Mouse (Mus musculus) neural tube, embryonic 15.5 days (tissue): ENCODE data around the gene Rarb. TPM values are rescaled to one million over a fixed set of nuclear protein-coding genes. Genes with fewer than 3 reads are reported as not detected.

ENCODE experiments used
- ATAC-seq: fragments of 200-750 bp; cut with Nextera tagmentation; 2 replicates; pipeline ENCODE4 v1.8.0; 2017; ENCODE audit warnings: mild to moderate bottlenecking, moderate TSS enrichment, moderate library complexity; ENCODE audit not compliant: low FRiP score
- H3K27ac ChIP-seq: fragments of 300-500 bp; sonication (generic); replicated peaks from 2 replicates; pipeline ENCODE4 v1.5.1; 2015; ENCODE audit warnings: mild to moderate bottlenecking, inconsistent platforms
- H3K27me3 ChIP-seq: fragments of 300-500 bp; sonication (generic); replicated peaks from 2 replicates; pipeline ENCODE4 v1.6.1; 2015; ENCODE audit warnings: inconsistent platforms
- H3K36me3 ChIP-seq: fragments of 300-500 bp; sonication (generic); 2 replicates; pipeline ENCODE4 v1.6.1; 2015; ENCODE audit warnings: inconsistent platforms
- H3K4me1 ChIP-seq: fragments of 300-500 bp; sonication (generic); 2 replicates; pipeline ENCODE4 v1.6.1; 2015; ENCODE audit warnings: inconsistent platforms
- H3K4me2 ChIP-seq: fragments of 300-500 bp; sonication (generic); 2 replicates; pipeline ENCODE4 v1.6.1; 2015; ENCODE audit warnings: inconsistent platforms, mild to moderate bottlenecking, moderate library complexity
- H3K4me3 ChIP-seq: fragments of 300-500 bp; sonication (generic); replicated peaks from 2 replicates; pipeline ENCODE4 v1.5.1; 2015; ENCODE audit warnings: mild to moderate bottlenecking, inconsistent platforms
- H3K9ac ChIP-seq: fragments of 300-500 bp; sonication (generic); replicated peaks from 2 replicates; pipeline ENCODE4 v1.6.1; 2015; ENCODE audit warnings: mild to moderate bottlenecking, inconsistent platforms
- H3K9me3 ChIP-seq: fragments of 300-500 bp; sonication (generic); replicated peaks from 2 replicates; pipeline ENCODE4 v1.6.1; 2016; ENCODE audit warnings: inconsistent platforms
- WGBS: fragments of 180-500 bp; shearing (Covaris S2); methylation state at CpG from one replicate; pipeline ENCODE4 v1.1.7; 2015; ENCODE audit warnings: mixed read lengths; 5-methylcytosine and 5-hydroxymethylcytosine counted together
- polyA plus RNA-seq: library from polyadenylated mRNA; unstranded; fragments of >200 nt; fragmentation: Nextera tagmentation; extraction: Ambion mirVana; gene quantifications from 2 replicates; pipeline ENCODE4 v1.2.1, GENCODE M21; 2015

The Rarb gene
- polyA plus RNA-seq, 1 experiment from 2014 or later = 25.2 TPM

GRCm38 (mm10) chr14:16639153-16639943 lies 179.6 kb downstream of the Rarb start:
- Histone ChIP-seq H3K9ac (no peak overlapping the region), H3K4me1 (no peaks in the 10 kb centered on the region), H3K9me3 (0 out of 2 replicates have a peak, but pooled peaks cover 11% of the 10 kb centered on the region), H3K4me3 (no peak overlapping the region), H3K27ac (no peak overlapping the region), H3K36me3 (no peaks in the 10 kb centered on the region), H3K27me3 (no peaks in the 10 kb centered on the region), H3K4me2 (no peak overlapping the region)
- WGBS = 79% methylated on average over 19 of the region's 19 CpGs
- ATAC-seq = no peak

GRCm38 (mm10) chr14:16613975-16614374 lies 205.0 kb downstream of the Rarb start:
- Histone ChIP-seq H3K36me3 (no peaks in the 10 kb centered on the region), H3K9me3 (no peaks in the 10 kb centered on the region), H3K27ac (no peak overlapping the region), H3K9ac (no peak overlapping the region), H3K27me3 (no peaks in the 10 kb centered on the region), H3K4me2 (no peak overlapping the region), H3K4me3 (no peak overlapping the region), H3K4me1 (no peaks in the 10 kb centered on the region)
- ATAC-seq = no peak

GRCm38 (mm10) chr14:16605480-16605879 lies 213.5 kb downstream of the Rarb start:
- Histone ChIP-seq H3K9me3 (no peaks in the 10 kb centered on the region), H3K4me2 (no peak overlapping the region), H3K4me1 (0 out of 2 replicates have a peak, but pooled peaks cover 5% of the 10 kb centered on the region), H3K4me3 (no peak overlapping the region), H3K9ac (no peak overlapping the region), H3K36me3 (no peaks in the 10 kb centered on the region), H3K27ac (no peak overlapping the region), H3K27me3 (no peaks in the 10 kb centered on the region)
- peak; percentile 42; the same call in 1 of the 2 replicates for ATAC-seq

- no peak overlapping the region for H3K4me3 ChIP-seq
- H3K4me2 ChIP-seq = no peak overlapping the region
- no peak overlapping the region for H3K27ac ChIP-seq
- no peaks in the 10 kb centered on the region for H3K27me3 ChIP-seq
- H3K36me3 ChIP-seq = no peaks in the 10 kb centered on the region
- H3K4me1 ChIP-seq = 0 out of 2 replicates have a peak, but pooled peaks cover 5% of the 10 kb centered on the region
- H3K9me3 ChIP-seq = no peaks in the 10 kb centered on the region
- 0 out of 2 replicates have a peak, but pooled peaks have one; percentile 39 for ATAC-seq
- H3K9ac ChIP-seq = no peak overlapping the region
- WGBS = 15% methylated on average over 8 of the region's 8 CpGs
These were observed 214.4 kb downstream of the Rarb start for GRCm38 (mm10) chr14:16604469-16605064.

- H3K9ac ChIP-seq = no peak overlapping the region
- H3K27ac ChIP-seq = no peak overlapping the region
- no peak overlapping the region for H3K4me2 ChIP-seq
- no peaks in the 10 kb centered on the region for H3K36me3 ChIP-seq
- ATAC-seq = no peak
- 26% methylated on average over 5 of the region's 5 CpGs for WGBS
- H3K4me3 ChIP-seq = no peak overlapping the region
- no peaks in the 10 kb centered on the region for H3K9me3 ChIP-seq
- no peaks in the 10 kb centered on the region for H3K27me3 ChIP-seq
- peaks cover 12% of the 10 kb centered on the region for H3K4me1 ChIP-seq
These were observed 215.8 kb downstream of the Rarb start for GRCm38 (mm10) chr14:16603040-16603590.

GRCm38 (mm10) chr14:16599224-16599623 lies 219.7 kb downstream of the Rarb start:
- no peak for ATAC-seq
- no peak overlapping the region for H3K4me2 ChIP-seq
- WGBS = 53% methylated on average over 7 of the region's 7 CpGs
- H3K9me3 ChIP-seq = no peaks in the 10 kb centered on the region
- no peak overlapping the region for H3K27ac ChIP-seq
- H3K9ac ChIP-seq = no peak overlapping the region
- H3K4me1 ChIP-seq = peaks cover 10% of the 10 kb centered on the region
- no peaks in the 10 kb centered on the region for H3K27me3 ChIP-seq
- no peak overlapping the region for H3K4me3 ChIP-seq
- no peaks in the 10 kb centered on the region for H3K36me3 ChIP-seq

- no peaks in the 10 kb centered on the region for H3K36me3 ChIP-seq
- no peak overlapping the region for H3K4me2 ChIP-seq
- H3K9me3 ChIP-seq = no peaks in the 10 kb centered on the region
- no peaks in the 10 kb centered on the region for H3K27me3 ChIP-seq
- no peak overlapping the region for H3K4me3 ChIP-seq
- H3K4me1 ChIP-seq = peaks cover 10% of the 10 kb centered on the region
- no peak overlapping the region for H3K27ac ChIP-seq
- WGBS = 34% methylated on average over 4 of the region's 4 CpGs
- H3K9ac ChIP-seq = no peak overlapping the region
- no peak; the same call in 1 of the 2 replicates for ATAC-seq
These were observed 220.9 kb downstream of the Rarb start for GRCm38 (mm10) chr14:16598074-16598501.

- 72% methylated on average over 4 of the region's 4 CpGs for WGBS
- no peak; the same call in 1 of the 2 replicates for ATAC-seq
- H3K36me3 ChIP-seq = no peaks in the 10 kb centered on the region
- H3K27me3 ChIP-seq = no peaks in the 10 kb centered on the region
- no peaks in the 10 kb centered on the region for H3K4me1 ChIP-seq
- no peak overlapping the region for H3K4me2 ChIP-seq
- no peak overlapping the region for H3K27ac ChIP-seq
- no peak overlapping the region for H3K9ac ChIP-seq
- H3K4me3 ChIP-seq = no peak overlapping the region
- H3K9me3 ChIP-seq = no peaks in the 10 kb centered on the region
These were observed 229.8 kb downstream of the Rarb start for GRCm38 (mm10) chr14:16589139-16589538.

- Histone ChIP-seq H3K27ac (no peak overlapping the region), H3K4me3 (no peak overlapping the region), H3K27me3 (no peaks in the 10 kb centered on the region), H3K4me2 (no peak overlapping the region), H3K9me3 (no peaks in the 10 kb centered on the region), H3K9ac (no peak overlapping the region), H3K36me3 (no peaks in the 10 kb centered on the region), H3K4me1 (peaks cover 23% of the 10 kb centered on the region)
- no peak for ATAC-seq
These were observed 240.9 kb downstream of the Rarb start for GRCm38 (mm10) chr14:16578100-16578499.

- no peak overlapping the region for H3K4me3 ChIP-seq
- ATAC-seq = no peak
- H3K27ac ChIP-seq = no peak overlapping the region
- H3K9me3 ChIP-seq = no peaks in the 10 kb centered on the region
- H3K4me2 ChIP-seq = no peak overlapping the region
- H3K27me3 ChIP-seq = no peaks in the 10 kb centered on the region
- H3K4me1 ChIP-seq = peaks cover 30% of the 10 kb centered on the region
- no peaks in the 10 kb centered on the region for H3K36me3 ChIP-seq
- 10% methylated on average over 1 of the region's 1 CpGs for whole genome bisulfite sequencing
- H3K9ac ChIP-seq = no peak overlapping the region
These were observed 241.9 kb downstream of the Rarb start for GRCm38 (mm10) chr14:16577049-16577448.

GRCm38 (mm10) chr14:16574925-16575721 lies 243.8 kb downstream of the Rarb start:
- peak; percentile 91 for ATAC-seq
- peak overlapping the region; percentile 88 for H3K27ac ChIP-seq
- H3K9me3 ChIP-seq = no peaks in the 10 kb centered on the region
- H3K4me2 ChIP-seq = peak overlapping the region; percentile 95
- H3K4me3 ChIP-seq = peak overlapping the region; percentile 64
- H3K4me1 ChIP-seq = peaks cover 35% of the 10 kb centered on the region
- peak overlapping the region; percentile 72 for H3K9ac ChIP-seq
- under 1% methylated on average over 52 of the region's 52 CpGs for WGBS
- H3K36me3 ChIP-seq = no peaks in the 10 kb centered on the region
- no peaks in the 10 kb centered on the region for H3K27me3 ChIP-seq
